Mouse (Mus musculus) spleen, embryonic (tissue): ENCODE results near the gene Cecr2.

Source experiments
- CTCF ChIA-PET: fragments of 350-600 bp; sonication (Branson Sonifier 250); formaldehyde crosslinking; loops from one replicate; lab custom pipeline; 2022; lab: Charles Lee

Gene Cecr2

DNA sequence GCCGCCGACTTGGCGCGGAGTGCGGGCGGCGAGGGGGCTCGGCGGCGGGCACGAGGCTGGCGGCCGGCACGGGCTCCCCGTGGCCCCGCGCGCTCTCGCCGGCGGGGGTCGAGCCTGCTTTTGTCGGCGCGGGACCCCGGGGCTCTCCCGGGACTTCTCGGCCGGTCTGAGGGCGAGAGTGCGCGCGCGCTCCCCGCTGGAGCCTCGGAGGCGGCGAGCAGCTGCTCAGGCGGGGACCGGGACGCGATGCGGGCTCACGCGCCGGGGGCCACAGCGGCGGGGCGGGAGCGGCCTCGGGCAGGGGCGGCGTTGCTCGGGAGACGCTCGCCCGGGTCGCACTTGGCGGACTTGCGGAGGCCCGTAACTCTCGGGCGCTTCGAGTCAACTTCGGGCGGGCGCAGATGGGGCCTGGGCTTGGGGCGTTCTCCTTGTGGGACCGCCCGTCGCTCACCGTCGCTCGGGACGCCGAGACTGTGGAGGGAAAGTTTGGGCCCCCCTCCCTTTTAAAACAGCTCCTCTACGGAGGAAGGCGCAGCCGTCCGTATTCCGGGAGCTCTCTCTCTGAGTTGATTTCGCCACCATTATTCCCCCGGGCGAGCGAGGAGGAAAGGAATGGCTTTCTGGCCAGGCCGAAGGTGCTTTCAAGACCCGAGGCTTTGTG is 722 bp downstream of the Cecr2 start:
- CTCF ChIA-PET = no interaction called here

DNA sequence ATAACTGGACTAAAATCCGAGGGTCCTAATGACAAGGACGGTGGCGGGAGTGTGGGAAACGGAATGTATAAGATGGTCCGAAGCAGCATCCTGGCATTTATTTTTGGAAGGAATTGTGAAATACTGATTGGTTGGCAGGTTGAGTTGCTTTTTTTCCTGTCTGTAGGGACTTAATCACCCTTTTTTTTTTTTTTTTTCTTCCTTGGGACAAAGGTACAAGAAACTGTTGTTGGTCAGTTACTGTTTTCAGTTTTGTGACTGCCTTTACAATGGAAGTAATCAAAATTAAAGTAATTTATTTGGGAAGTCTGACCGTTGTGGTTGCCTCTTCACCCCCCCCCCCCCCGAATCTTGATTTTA is 1.2 kb downstream of the Cecr2 start:
- CTCF ChIA-PET = no interaction called here

GRCm38 (mm10) chr6:120667911-120668310 is 1.7 kb downstream of the Cecr2 start:
- CTCF ChIA-PET = no interaction called here

- CTCF ChIA-PET = interaction anchor here (0.5 to 1.7 kb wide), 5 partner anchors 22 to 258 kb away, joined by 3 to 8 read pairs (median 4); no protein-coding TSS in a partner anchor
Measured at GRCm38 (mm10) chr6:120674121-120674520, 8.0 kb downstream of the Cecr2 start.

DNA sequence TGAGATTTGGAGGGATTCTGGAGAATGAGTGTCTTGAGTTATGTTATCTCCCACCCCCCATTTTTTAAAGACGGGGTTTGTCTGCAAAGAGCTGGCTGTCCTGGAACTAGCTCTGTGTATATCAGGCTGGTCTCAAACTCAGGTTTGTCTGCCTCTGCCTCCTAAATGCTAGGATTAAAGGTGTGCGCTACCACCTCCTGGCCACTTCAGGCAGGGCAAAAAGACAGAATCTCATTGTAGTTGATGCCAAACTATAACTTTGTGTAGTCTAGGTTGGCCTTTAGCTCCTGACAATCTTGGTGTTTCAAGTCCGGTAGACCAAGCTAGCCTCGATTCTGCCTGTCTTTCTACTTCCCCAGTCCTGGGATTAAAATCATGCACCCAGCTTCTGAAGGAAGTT is 8.7 kb downstream of the Cecr2 start:
- CTCF ChIA-PET = interaction anchor here (0.5 to 1.1 kb wide), 2 partner anchors 15 to 118 kb away, joined by 3 to 4 read pairs; no protein-coding TSS in a partner anchor

DNA sequence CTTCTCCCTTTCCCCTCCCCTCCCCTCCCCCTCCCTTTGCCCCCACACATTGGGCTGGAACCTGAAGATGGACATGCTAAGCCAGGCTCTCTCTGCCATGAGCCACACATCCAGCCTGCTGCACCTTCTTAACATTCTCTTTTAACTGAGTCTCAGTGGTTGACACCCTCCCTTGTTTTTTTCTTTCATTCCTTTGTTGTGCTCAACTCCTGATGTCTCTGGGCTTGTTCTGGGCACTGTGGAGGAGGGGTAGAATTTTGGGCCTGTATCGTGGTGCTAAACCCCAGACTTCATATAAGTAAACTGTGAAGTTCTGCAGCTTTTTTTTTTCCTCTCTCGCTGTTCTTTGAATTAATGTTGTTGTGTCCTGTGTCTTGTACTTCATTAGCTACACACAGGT is 9.8 kb downstream of the Cecr2 start:
- CTCF ChIA-PET = no interaction called here

- CTCF ChIA-PET = interaction anchor here (0.6 kb wide), 1 partner anchor 72 kb away, joined by 3 read pairs; no protein-coding TSS in a partner anchor
Measured at GRCm38 (mm10) chr6:120683351-120683750, 17.2 kb downstream of the Cecr2 start.

DNA sequence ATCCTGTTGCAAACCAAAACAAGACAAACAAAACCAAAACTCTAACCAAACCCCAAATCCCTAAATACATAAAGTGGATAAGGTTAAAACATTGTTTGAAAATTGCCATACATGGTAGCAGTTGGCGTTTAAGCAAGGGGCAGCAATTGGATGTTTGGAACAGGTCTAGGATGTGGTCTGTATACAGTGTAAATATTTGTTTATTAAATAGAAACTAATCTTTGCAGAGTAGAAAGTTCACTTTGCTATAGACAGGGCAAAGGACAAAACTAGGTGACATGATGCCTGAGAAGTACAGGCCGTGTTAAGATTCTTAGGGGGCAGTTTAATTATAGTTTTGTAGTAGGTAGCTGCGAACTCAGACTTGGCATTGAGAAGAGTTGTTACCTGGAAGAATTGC is 18.6 kb downstream of the Cecr2 start:
- CTCF ChIA-PET = no interaction called here

DNA sequence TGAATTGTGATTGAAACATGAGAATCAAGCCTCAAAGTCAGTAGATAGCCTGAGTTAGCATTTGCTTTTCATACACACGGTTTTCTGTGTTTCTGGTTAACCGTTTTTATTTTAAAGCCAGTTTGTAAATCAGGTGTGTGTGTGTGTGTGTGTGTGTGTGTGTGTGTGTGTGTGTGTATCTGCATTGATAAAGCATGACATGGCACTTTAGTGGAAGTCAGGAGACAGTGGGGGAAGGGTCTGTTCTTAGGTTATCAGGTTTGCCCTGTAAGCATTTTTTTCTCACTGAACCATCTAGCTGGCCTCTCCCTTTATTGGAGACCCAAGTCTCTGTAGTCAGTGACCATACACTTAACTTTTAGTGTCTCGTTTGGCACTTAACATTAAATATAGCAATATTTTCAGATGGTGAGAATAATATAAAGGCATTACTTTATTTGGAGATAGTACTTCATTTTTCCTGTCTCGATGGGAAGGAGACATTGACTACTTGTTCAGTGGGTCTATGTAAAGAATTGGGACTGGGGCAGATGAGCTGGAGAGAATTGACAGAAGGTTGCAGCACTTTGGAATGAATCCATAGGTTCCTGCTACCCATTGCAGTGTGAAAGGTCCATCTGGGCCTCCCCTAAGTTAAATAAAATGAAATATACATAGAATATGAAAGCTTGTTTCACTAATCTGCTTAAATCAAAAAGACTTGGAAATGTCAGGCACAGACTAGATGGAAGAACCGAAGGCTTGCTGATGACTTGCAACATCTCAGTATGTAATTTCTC is 20.9 kb downstream of the Cecr2 start:
- CTCF ChIA-PET = no interaction called here

DNA sequence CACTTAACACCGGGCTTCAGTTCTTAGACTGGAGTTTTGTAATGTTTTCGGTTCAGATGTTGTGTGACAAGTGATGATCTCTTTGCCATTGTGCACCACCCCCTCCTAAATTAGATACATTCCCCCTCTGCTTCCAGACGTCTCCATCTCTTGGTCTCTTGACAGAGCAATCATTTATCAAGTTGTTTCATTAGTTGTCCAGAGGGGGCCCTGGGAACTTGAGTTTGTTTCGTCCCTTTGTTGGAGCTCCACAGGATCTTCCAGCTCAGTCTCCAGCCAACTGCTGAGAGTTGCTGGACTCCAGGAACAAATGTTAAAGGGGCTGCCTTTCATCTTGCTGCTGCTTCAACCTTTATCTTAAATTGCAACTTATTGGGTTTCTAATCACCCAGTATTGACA is 34.1 kb downstream of the Cecr2 start:
- CTCF ChIA-PET = interaction anchor here (0.6 kb wide), 1 partner anchor 9 kb away, joined by 3 read pairs; no protein-coding TSS in a partner anchor

DNA sequence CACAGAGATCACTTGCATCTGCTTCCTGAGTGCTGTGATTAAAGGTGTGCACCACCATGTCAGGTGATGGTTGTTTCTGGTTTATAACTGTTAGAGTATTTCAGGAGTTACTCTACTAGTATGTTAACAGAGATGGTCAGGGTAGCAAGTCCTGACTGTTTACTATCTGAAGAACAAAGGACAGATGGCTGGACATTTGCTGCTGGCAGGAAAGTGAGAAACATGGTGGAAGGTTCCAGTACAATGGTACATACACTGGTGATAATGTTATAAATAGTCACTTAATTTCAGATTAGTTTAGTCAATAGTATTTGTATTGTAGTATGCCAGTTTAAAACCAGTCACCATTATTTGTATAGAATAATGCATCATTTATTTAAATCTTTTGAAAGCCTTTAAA is 38.2 kb downstream of the Cecr2 start:
- CTCF ChIA-PET = no interaction called here

DNA sequence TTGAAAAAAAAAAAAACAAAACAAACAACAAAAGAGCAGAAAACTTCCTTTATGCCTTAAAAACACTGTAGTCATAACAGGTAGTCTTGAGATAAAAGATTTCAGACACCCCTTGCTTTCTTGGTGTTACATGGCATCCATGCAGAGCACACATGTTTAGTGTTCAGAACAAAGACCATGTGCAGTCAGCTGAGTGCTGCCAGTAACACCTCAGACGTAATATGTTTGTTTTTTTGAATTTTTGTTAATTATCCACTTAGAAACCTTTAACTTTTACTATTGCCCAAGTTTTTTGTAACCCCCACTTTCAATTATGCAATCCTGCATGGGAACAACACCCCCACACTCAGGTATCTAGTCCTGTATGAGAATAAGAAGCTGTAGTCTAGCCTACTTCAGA is 42.6 kb downstream of the Cecr2 start:
- CTCF ChIA-PET = no interaction called here

- CTCF ChIA-PET = no interaction called here
Measured at GRCm38 (mm10) chr6:120714806-120715205, 48.6 kb downstream of the Cecr2 start.

DNA sequence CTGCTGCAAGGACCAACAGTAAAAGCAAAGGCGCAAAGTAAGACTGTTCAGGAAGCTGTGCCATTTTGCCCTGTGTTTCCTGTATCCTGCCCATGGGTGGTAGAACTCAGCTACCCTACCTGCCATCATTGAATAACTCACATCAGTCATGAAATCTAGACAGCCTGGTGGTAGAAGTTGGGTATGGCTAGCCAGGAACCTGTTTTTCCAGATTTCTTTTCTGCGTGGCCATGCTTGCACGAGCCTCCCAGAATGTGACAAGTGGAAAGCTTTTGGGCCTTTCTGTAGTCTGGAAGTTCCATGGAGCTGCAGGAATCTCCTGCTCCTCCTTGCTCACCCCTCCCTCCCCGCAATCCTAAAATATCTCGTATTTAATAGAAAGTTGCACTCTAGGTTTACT is 49.1 kb downstream of the Cecr2 start:
- CTCF ChIA-PET = no interaction called here

GRCm38 (mm10) chr6:120715851-120716250 is 49.7 kb downstream of the Cecr2 start:
- CTCF ChIA-PET = no interaction called here

- CTCF ChIA-PET = interaction anchor here (0.6 kb wide), 1 partner anchor 136 kb away, joined by 7 read pairs; no protein-coding TSS in a partner anchor
Measured at GRCm38 (mm10) chr6:120716531-120716984, 50.4 kb downstream of the Cecr2 start.

- CTCF ChIA-PET = no interaction called here
Measured at GRCm38 (mm10) chr6:120725986-120726385, 59.8 kb downstream of the Cecr2 start.

GRCm38 (mm10) chr6:120736011-120736410 is 69.8 kb downstream of the Cecr2 start:
- CTCF ChIA-PET = interaction anchor here (0.6 to 1.0 kb wide), 3 partner anchors 11 to 195 kb away, joined by 3 to 9 read pairs (median 4); no protein-coding TSS in a partner anchor

- CTCF ChIA-PET = interaction anchor here (0.6 to 1.0 kb wide), 2 partner anchors 25 to 191 kb away, joined by 3 to 4 read pairs; no protein-coding TSS in a partner anchor
Measured at GRCm38 (mm10) chr6:120736566-120736965, 70.4 kb downstream of the Cecr2 start.

DNA sequence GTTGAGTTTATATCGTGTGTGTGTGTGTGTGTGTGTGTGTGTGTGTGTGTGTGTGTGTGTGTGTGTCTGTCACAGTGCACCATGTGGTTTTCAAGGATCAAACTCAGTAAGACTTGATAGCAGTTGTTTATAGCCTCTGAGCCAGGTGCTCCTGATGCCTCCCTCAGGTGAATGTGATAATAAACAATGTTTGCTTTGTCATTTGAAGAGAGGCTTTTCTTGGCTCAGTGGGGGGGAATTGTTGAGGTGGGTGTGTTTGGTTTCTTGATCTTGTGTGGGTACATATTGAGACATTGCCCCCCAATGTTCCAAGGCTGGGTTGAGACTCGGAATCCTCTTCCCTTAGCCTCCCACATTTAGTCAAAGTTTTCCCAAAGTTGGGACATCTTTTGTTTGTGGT is 77.0 kb downstream of the Cecr2 start:
- CTCF ChIA-PET = no interaction called here

DNA sequence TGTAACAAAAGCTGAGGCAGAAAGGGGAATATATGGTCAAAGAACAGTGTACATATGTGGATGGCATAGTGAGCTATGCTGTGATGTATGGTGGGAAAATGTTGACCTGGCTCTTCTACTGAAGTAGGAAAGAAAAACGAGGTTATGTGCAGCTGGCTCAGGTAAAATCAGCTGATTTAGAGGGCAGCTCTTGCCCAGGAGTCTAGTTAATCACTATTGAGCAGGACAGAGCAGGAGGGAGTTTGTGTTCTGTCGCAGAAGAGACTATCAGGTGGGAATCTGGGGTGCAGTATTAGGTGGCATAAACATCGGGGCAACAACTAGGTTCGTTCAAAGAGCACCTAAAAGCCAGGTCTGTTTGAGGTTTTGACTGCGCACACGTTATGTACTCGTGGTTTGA is 78.1 kb downstream of the Cecr2 start:
- CTCF ChIA-PET = interaction anchor here (0.7 kb wide), 1 partner anchor 1396 kb away, joined by 3 read pairs; no protein-coding TSS in a partner anchor

DNA sequence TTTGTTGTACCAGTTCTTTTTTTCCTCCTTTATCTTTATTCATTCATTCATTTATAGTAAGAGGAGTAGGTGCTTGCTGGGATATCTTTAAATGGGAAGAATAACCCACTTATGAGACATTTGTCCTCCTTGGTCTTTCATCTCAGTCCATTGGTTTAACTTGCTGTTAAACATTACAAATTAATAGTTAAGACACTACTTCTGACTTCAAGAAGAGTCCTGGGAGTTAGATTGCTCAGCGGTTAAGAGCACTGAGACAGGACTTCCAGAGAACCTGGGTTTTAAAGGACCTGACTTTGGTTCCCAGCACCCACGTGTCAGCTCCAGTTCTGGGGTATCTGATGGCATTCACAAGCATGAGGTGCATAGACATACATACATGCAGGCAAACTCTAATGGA is 80.2 kb downstream of the Cecr2 start:
- CTCF ChIA-PET = no interaction called here
